Mouse (Mus musculus): ENCODE measurements around the gene Pgc. TPM values are rescaled to one million over a fixed set of nuclear protein-coding genes. Genes with fewer than 3 reads are reported as not detected.
A peak's percentile ranks its signal among the peaks of the same experiment; 100 is the strongest.

Pgc gene
- total RNA-seq, 2 experiments from 2014 or later = not detected

DNA sequence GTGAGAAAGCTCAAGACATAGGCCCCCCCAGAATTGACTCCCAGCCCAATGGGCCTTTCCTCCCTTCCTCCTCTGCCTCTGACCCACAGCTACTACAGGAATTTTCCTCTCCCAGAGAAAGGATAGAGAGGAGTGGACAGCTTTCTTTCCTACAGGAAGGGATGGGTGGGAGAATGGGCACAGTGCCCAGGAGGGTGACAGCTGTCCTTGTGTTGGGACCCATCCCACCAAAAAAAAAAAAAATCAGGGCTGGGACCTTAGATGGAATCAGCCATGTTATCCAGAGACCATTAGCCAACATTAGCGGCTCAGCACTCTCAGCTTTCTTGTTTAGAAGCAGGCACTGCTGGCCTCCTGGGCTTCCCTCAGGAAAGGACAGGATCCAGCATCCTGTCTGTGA, 20.4 kb upstream of the Pgc start:
- ATAC-seq (replicated peaks; ENCODE audit: low FRiP score, poor library complexity, severe bottlenecking) = no peak

DNA sequence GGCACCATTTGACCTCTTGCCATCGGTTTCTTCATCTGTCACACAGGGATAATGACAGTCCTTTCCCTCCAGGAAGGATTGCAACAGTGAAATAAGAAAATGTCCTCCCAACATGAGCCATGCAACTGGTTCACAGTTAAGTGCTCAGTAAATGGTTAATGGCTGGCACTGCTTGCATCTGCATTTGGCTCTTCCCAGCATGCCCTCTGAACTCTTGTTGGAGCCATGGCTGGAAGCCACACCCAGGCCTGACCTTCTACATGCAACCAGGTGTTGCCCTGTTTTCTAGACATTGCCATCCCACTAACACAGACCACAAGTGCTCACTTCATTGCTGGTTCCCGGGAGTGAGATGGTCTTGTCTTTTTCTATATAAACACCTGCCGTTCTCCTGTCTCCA, 18.7 kb upstream of the Pgc start:
- no peak for ATAC-seq (replicated peaks; ENCODE audit: low FRiP score, poor library complexity, severe bottlenecking)

DNA sequence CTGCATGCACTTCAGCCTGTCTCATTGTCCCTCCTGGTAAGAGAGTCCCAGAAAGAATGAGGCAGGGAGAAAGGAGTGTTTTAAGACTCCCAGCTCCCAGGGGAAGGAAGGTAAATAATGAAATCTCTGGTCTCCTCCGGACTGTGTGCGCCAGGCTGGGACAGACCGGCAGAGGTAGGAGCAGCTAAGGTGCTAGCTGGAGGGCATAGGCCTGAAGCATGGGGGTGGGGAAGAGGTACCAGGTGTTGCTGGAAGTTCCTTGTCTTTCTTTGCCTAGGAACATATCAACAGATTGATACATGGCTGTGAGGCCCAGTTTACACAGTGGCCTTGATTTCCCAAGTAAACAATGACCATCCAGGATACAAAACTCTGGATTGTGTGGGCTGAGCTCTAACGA, 17.7 kb upstream of the Pgc start:
- no peak for ATAC-seq (replicated peaks; ENCODE audit: low FRiP score, poor library complexity, severe bottlenecking)

DNA sequence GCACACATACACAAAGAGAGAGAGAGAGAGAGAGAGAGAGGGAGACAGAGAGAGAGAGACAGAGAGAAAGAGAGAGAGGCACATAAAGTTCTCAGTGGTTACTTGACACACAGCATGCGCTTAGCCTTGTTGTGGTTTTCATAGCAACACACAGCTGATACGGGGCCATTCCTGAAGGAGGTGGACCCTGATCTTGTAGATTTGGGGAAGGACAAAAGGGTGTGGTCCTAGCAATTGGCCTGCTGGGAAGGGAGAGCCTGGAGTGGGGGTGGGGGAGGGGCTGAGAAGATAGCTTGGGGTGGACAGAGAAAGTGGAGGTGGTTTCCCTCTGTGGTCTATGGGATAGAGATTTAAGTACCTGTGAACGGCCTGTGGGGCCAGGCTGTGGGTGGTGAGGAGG, 16.6 kb upstream of the Pgc start:
- no peak for ATAC-seq (replicated peaks; ENCODE audit: low FRiP score, poor library complexity, severe bottlenecking)

DNA sequence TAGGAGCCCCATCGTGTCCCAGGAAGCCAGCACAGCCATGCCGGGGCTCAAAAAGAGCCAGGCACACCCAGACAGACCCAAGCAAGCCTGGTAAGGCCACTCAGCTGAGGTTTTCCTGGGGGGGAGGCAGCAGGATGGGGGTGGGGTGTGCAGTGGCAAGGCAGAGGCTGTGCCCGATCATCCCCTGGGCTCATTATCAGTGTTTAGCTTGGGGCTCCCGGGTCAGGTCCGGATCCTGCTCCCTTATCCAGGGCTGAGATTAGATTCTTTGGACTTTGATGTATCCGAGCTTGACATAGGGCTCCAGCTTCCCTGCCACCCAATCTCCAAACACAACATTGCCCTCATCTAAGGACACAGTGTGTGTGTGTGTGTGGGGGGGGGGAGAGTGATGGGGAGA, 14.8 kb upstream of the Pgc start:
- ATAC-seq (replicated peaks; ENCODE audit: low FRiP score, poor library complexity, severe bottlenecking) = no peak

DNA sequence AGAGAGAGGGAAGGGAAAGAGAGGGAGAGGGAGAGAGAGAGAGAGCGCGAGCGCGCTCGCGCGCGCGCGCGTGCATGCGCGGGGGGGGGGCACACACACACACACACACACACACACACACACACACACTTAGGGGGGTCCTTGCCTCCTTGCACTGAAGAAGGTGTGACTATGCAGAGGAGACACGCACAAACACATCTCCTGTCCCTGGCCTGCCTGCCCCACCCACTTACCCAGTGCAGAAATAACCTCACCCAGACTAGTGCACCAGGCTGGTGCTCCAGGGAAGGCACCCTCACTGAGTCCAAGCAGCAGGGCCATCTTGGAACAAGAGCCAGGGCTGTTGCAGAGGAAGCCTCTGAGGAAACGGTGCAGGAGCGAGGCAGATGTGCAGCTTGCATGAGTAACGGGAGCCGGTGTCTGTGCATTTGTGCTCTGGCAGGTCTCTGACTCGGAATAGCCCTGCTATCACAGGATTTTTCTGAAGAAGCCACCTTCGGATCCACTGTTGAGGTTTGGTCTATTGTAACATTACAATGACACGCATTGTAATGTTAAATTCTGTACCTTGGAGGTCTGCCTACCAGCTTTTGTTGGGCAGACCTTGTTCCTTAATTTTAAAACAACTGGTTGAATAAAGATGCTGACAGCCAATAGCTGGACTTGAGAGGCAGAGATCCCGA, 13.6 kb upstream of the Pgc start:
- ATAC-seq (replicated peaks; ENCODE audit: low FRiP score, poor library complexity, severe bottlenecking) = no peak

DNA sequence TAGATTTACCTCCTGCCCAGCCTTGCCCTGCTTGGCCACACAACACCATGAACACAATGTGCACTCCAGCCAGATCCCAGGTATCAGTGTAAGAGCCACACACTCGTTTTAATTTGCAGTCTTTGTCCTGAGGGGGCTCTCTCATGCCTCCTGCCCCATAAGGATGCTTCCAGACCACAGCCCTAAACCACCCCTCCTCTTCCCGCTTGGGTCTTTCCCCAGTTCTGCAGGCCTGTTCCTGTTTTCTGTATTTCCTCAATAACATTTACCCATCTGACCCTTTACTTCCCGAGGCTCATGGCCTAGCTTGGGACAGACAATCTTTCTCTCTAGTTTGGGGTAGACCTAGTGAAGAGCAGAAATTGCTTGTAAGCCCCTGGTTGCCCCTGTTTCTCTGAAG, 11.6 kb upstream of the Pgc start:
- ATAC-seq (replicated peaks; ENCODE audit: low FRiP score, poor library complexity, severe bottlenecking) = no peak

DNA sequence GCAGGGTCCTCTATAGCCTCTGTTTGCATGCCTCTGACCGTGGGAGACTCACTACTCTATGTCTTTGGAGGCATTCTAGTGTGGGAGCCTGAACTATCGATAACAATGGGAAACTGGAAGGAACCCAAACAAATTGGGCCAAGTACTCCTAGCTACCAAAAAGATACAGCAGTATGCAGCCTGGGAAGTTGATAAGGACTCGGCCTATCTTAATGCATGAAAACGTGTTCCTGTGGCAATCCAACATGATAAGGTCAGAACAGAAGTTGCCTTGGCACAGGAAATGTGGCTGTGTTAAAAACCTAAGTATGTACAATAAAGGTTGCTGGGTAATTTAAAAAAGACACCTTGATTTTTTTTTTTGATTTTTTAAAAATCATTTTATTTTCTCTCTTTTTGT, 5.5 kb upstream of the Pgc start:
- no peak for ATAC-seq (replicated peaks; ENCODE audit: low FRiP score, poor library complexity, severe bottlenecking)

DNA sequence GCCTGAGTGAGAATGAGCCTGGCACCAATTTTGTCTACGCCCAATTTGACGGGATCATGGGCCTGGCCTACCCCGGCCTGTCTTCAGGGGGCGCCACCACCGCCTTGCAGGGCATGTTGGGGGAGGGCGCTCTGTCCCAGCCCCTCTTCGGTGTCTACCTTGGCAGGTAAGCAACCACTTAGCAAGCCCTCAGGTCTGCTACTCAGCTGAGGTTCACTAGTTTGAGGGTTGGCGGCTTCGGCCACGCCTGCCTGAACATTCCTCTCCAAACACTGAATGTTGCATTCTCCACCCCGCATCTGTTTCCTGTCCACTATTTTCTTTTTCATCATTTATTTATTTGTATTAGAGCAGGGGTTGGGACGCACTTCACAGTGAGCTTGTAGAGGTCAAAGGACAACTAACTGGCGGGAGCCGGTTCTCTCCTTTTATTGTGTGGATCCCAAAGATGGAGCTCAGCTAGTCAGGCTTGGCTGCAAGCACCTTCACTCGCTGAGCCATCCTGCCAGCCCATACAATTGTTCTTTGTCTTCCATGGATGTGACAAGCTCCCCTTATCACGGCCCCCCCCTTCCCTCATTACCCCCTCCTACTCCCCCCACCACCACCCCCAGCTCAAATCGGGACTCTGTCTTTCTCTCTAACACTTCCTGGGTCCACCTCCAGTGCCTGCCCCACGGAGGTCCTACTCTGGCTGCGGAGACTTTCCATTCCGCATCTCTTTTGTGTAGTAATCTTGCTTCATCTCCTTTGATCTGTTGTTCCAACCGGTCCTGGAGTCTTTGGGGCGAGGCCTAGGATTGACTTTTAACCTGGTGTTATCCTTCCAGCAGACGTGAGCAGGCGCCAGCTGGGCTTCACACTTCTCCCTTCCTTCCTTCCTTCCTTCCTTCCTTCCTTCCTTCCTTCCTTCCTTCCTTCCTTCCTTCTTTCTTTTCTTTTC, 4.3 kb downstream of the Pgc start:
- no peak for ATAC-seq (replicated peaks; ENCODE audit: low FRiP score, poor library complexity, severe bottlenecking)

DNA sequence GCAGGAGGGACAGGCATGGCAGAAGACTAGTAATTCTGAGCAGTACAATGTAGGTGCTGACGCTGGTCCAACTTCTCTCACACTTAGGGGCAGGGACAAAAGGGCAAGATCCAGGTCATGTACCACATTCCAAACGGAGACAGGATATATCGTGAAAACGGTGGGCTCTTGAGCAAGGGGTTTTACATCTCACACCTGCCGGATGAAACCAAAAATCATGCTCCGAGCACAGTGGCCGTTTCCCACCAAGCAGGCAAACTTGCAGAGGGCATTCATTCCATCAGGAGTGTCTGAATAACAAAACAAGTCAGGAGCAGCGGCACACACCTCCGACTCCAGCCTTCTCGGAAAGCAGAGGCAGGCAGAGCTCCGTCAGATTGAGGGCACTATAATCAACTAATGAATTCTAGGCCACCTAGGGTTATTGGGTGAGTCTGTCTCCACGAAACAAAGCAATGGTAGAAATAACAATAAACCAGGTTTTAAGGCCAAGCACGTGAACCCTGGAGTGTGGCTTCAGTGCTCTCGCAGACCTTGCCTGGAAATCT, 9.0 kb downstream of the Pgc start:
- no peak for ATAC-seq (replicated peaks; ENCODE audit: low FRiP score, poor library complexity, severe bottlenecking)

DNA sequence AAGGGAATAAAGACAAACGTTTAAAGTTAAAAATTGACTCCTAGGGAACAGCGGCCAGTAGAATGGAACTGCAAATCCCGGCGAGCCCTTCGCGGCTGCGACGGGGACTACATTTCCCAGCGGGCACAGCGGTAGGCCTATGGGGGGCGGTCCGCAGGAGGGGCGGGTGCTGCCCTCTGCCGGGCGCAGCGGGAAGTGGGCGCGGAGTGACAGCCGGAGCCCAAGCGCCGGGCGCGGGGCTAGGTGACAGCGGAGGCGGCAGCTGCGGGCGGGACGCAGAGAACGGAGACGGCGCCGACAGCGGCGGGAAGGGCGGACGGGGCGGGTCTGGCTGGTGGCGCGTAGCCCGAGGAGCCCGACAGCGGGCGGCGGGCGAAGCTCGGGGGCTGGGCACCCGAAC, 10.2 kb downstream of the Pgc start, which contains the start of gene Tfeb:
Gene Tfeb, plus strand, starts transcription at position 175 of the 400 bp plus-strand sequence.
- peak; percentile 91 for ATAC-seq (replicated peaks; ENCODE audit: low FRiP score, poor library complexity, severe bottlenecking)

DNA sequence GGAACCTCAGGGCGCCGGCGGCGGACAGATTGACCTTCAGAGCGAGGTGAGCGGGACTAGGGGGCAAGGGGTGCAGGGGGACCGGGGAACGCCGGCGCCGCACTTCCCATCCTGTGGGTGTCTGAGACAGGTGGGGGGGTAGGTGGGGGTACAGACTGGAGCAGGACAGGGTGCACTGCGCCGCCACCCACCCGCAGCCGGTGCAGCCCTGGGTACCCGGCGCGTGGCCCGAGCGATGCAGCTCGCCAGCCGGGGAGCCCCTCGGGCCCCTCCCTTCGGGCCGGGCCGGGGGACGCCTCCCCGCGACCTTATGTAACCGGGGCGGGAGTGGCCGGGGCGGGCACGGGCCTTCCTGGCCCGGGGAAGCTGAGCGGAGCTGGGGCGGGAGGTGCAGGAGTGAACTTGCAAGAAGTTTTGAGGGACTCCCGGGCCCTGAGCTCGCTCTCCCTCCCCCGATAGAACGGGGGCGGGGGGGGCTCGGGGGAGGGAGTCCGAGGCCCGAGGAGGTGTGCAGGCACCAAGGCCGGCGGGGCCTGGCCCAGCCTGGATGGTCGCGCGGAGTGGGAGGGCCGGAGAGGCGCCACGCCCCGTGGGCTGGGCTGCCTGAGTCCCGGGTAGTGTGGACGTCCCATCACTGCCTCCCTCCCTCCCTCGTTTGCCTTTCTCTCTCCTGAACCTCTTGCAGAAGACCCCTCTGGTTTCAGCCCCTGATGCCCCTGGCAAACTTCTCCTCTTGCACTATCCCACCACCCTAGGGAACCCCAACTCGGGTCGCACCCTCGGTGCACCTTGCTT, 10.8 kb downstream of the Pgc start:
- ATAC-seq (replicated peaks; ENCODE audit: low FRiP score, poor library complexity, severe bottlenecking) = 0 out of 2 replicates have a peak, but pooled peaks have one; percentile 50

DNA sequence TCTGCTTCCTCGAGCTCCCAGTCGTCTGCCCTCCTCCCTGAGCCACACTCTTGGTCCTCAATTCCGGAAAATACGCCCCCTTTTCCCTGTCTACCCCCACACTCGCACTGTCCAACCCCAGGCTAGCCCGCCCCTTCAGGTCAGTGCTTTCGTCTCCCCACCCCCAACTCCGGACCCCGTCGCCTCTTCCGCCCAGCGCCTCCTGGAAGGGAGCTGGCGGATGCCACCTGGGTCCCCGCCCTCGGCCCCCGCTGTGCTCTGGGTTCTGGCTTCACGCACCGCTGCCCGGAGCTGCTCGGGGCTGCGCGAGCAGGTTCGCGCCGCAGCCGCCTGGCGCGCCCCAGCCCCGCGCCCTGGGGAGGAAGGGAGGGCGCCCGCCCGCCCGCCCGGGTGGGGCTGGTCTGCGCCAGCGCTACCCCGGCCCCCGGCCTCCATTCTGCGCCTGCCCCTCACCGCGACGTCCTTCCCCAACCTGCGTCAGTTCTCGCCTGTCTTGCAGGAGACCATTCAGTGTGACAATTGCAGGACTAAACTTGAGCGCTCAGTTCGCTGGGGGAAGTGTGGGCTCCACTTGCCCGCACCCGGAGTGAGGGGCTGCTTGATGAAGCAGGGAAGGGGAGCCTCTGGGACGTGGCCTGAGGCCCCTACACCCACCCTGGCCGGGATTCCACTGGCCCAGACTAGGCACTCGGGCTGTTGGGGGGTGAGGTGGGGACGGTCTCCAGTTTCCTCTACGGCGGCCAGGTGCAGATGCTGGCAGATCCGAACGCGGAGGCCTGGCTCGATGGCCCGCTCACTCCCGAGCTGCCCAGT, 11.6 kb downstream of the Pgc start:
- 0 out of 2 replicates have a peak, but pooled peaks have one; percentile 3 for ATAC-seq (replicated peaks; ENCODE audit: low FRiP score, poor library complexity, severe bottlenecking)

DNA sequence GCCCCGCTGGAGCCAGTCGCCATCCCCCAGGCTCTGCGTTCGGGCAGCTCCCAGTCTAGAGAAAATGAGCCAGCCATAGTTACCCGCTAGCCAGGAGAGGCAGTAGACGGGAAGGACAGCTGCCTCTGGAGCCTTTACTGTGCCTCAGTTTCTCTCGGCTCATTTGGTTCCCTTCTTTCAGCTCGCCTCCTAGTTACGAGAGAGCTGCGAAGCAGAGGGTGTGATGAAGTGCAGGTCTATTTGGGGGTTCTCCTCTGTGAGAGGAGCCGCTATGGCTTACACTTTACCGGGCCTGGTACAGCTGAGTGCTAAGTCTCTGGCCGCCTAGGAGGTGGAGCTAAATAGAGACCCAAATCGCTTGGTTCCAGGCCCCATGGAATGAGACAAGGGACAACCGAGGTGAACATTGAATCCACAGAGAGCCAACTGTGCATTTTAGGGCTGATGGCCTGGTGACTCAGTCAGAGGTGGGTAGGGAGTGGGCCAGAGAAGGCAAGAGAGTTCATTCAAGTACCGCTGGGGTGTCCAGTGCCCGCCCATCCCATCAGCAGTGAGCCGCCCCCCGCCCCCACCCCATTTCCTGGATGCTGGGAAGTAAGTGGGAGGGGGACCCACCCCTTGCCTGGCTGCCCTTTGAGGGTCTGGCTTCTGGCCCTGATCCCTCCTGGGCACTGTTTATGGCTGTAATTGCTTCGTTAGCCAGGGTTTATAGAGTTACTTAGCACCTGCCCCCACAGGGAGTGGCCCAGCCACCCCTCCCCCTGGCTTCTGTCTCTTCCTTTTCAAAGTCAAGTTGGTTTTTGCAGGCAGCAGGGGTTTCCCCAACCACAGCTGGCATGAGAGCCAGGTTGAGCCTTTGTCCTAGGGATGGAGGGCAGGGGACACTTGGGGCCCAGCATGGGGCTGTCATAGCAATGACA, 12.5 kb downstream of the Pgc start:
- no peak for ATAC-seq (replicated peaks; ENCODE audit: low FRiP score, poor library complexity, severe bottlenecking)

DNA sequence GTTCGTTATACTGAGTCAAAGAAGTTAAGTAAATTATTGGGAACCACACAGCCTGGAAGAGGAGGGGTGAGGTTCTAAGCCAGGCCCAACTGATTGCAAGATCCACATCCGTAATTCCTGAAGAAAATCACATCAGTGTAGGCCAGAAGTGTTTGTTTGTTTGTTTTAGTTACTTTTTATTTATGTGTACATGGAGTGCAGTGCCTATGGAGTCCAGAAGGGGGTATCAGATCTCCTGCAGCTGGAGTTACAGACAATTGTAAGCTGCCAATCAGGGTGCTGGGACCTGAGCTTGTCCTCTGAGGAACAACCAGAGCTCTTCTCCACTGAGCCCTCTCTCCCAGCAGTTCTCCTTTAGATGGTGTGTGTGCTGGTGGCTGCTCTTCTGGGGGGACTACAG, 13.5 kb downstream of the Pgc start:
- no peak for ATAC-seq (replicated peaks; ENCODE audit: low FRiP score, poor library complexity, severe bottlenecking)

DNA sequence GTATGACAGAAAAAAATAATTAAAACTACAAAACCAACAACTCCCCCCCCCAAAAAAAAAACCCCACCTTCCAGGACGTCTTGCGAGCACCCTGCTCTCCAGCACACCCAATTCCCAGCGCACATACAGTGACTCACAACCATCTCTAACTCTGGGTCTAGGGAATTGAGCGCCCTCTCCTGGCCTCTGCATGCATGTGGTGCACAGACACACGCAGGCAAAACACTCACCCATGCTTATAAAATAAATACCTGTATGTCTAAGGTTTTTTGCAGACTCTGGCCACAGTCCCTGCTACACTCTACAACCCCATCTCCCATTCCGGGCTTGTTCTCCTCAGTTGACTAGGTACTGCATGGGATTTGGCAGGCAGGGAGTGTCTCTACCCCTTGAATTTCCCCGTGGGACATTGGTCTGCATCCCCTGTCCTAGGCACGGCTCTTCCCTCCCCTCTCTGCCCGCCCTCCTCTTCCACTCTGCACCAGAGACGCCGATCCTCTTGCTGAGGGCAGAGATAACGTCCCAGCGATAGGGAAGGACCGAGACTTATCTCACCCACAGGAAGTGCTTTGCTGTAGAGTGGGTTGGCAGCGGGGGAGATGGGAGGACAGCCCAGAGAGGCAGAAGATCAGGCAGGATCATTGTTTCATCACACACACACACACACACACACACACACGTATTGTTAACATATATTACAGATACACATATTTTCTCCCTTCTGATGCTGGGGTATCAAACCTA, 16.5 kb downstream of the Pgc start:
- ATAC-seq (replicated peaks; ENCODE audit: low FRiP score, poor library complexity, severe bottlenecking) = no peak

DNA sequence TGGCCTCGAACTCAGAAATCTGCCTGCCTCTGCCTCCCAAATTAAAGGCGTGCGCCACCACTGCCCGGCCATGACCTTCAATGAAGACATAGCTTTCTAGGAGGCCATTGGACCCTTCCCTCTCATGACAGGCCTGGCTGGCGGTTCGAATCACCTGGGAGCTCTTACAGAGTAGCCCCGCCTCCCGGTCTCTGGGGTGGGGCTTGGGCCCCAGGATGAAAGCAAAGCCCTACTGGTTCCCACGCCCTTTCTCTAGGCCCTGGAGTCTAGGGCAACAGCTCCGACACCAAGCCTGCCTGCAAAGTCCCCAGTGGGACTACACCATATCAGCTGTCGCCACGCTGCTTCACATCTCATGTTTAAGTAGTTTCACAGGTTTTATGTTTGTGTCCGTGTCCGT, 17.4 kb downstream of the Pgc start:
- ATAC-seq (replicated peaks; ENCODE audit: low FRiP score, poor library complexity, severe bottlenecking) = no peak

Measured in erythroid progenitor cell, adult 5-6 weeks (primary cell).